Mouse (Mus musculus): ENCODE data around the gene Pycr1.
A peak's percentile ranks its signal among the peaks of the same experiment; 100 is the strongest.

DNA sequence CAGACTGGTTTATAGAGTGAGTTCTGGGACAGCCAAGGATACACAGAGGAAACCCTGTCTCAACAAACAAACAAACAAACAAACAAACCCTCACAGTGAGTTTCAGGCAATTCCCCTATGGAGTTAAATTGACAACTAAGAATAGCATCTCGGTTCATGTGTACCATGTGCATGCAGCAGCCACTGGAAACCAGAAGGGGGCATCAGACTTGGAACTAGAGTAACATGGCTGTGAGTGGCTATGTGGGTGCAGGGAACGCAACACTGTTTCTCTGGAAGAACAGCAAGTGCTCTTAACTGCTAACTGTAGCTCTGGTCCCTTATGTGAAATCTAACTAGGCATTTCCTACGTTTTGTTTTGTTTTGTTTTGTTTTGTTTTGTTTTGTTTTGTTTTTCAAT, 8.3 kb upstream of the Pycr1 start:
- TF ChIP-seq CTCF (IDR thresholded peaks at IDR 0.05; ENCODE audit: low read depth), result peak; percentile 24; the same call in 1 of the 2 replicates
- TF ChIP-seq EP300 (IDR thresholded peaks at IDR 0.05; ENCODE audit: low read depth), result no peak

All from heart, postnatal 0 days (tissue).